Mouse (Mus musculus) bone marrow, adult 2 months (tissue): ENCODE results near the gene Ogfrl1. TPM values are rescaled to one million over a fixed set of nuclear protein-coding genes. Genes with fewer than 3 reads are reported as not detected.
"Not testable (repeated sequence)": the region's sequence is repeated elsewhere in the genome, so short reads cannot be mapped to it uniquely, and the experiment has no call there.

Source experiments
- H3K27ac ChIP-seq: fragments of 200-500 bp; 2 replicates; pipeline ENCODE4 v1.5.1; 2012; ENCODE audit warnings: low read depth, mild to moderate bottlenecking, control low read depth, inconsistent platforms, low read length; ENCODE audit not compliant: control insufficient read depth, poor library complexity, insufficient read depth
- H3K4me1 ChIP-seq: fragments of 200-500 bp; 2 replicates; pipeline ENCODE4 v1.6.1; 2011; ENCODE audit warnings: low read length; ENCODE audit not compliant: control insufficient read depth, insufficient read depth
- H3K4me3 ChIP-seq: fragments of 200-500 bp; replicated peaks from 2 replicates; pipeline ENCODE3; 2011; ENCODE audit warnings: mild to moderate bottlenecking, low read depth, low read length, control low read depth; ENCODE audit not compliant: control insufficient read depth
- CTCF ChIP-seq: fragments of 200-500 bp; IDR thresholded peaks from 2 replicates; pipeline ENCODE4 v1.5.1; 2011; ENCODE audit warnings: low read length, control low read depth; ENCODE audit not compliant: control insufficient read depth, insufficient read depth
- POLR2A ChIP-seq: fragments of 200-500 bp; IDR thresholded peaks from 2 replicates; pipeline ENCODE4 v1.6.1; 2011; ENCODE audit warnings: low read depth, mild to moderate bottlenecking, control low read depth, low read length, borderline replicate concordance; ENCODE audit not compliant: control insufficient read depth
- WGBS: fragments of 180-500 bp; shearing (Covaris S2); methylation state at CpG from one replicate; pipeline ENCODE4 v1.1.7; 2018; 5-methylcytosine and 5-hydroxymethylcytosine counted together
- polyA plus RNA-seq: library from polyadenylated mRNA; stranded (reverse); fragments of >200 nt; gene quantifications from 2 replicates; pipeline ENCODE4 v1.2.4, GENCODE M21; 2011; ENCODE audit warnings: low replicate concordance; ENCODE audit not compliant: missing spikeins, insufficient read depth, insufficient read length

Gene Ogfrl1
- polyA plus RNA-seq, 1 experiment: 37.2 TPM

DNA sequence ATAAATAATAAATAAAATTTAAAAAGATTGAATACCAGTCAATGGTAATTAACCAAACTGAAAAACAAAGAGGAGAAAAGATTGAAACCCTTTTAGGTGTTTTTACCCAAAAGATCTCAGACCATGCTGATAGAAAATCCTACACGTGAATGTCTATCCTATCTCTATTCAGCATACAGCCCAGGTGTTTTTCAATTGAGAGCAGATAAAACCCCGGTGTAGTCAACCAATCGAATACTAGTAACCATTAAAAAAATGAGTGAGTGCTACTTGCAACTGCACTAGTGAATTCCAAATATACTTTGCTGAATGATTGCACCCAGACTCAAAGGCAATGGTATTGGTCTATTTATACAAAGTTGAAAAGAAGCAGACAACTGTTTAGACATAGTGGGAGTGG lies 4.8 kb upstream of the Ogfrl1 start:
- H3K4me3 ChIP-seq: no peak overlapping the region
- no peak overlapping the region for H3K27ac ChIP-seq
- H3K4me1 ChIP-seq: peaks cover 4% of the 10 kb centered on the region
- WGBS: 67% methylated on average over 3 of the region's 3 CpGs
- TF ChIP-seq CTCF: no peak
- no peak for TF ChIP-seq POLR2A

DNA sequence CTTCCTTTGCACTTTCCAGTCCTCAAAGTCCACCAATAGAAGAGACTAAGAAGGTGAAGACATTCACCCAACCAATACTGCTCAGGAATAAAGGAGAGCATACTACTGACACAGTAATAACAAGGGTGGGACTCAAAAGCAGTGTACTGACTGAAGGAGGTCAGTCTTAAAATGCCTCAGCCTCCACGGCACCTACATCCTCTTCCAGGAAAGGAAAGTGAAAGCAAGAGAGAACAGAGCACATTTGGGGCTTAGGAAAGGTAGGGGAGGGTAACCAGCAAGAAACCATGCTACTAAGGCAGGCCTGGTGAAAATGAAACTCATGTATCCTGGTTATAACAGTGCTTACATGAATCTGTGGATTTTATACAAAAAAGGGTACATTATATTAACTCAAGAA lies 2.0 kb upstream of the Ogfrl1 start:
- Histone ChIP-seq H3K4me3 (no peak overlapping the region), H3K27ac (no peak overlapping the region), H3K4me1 (peaks cover 4% of the 10 kb centered on the region)
- no peak for TF ChIP-seq CTCF
- no peak for TF ChIP-seq POLR2A
- 0% methylated on average over 1 of the region's 1 CpGs for WGBS

DNA sequence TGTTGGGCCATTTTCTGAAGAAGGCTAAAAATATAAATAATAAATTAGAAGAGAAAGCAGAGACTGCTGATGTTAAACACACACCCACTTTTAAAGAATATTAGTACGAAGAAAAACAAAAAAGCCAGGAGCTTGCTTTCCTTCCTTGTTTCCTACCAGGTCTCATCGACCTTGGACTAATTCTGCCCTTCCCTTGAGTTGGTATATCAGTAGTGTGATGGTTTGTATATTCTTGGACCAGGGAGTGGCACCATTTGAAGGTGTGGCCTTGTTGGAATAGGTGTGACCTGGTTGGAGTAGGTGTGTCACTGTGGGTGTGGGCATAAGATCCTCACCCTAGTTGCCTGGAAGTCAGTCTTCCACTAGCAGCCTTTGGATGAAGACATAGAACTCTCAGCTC lies 3.2 kb downstream of the Ogfrl1 start:
- 82% methylated on average over 2 of the region's 2 CpGs for WGBS
- H3K4me3 ChIP-seq, H3K4me1 ChIP-seq, H3K27ac ChIP-seq: not testable (repeated sequence)

DNA sequence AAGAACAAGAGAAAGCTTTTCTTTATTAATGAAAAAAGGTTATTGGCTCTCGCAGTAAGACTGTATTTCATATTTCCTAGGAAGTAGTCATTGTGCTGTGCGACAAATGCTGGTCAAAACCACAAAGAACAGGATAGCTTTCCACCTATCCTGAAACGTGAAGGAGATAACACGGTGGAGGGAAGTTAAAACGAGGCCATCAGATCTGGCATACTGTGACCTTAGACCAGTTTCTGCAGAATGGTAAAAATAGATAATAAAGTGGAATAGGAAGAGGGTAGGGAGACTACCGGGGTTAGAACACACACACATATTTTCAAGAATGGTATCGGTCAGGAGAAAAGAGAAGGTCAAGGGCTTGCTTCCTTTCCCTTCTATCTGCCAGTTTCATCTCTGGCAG lies 5.8 kb downstream of the Ogfrl1 start:
- 50% methylated on average over 7 of the region's 7 CpGs for WGBS

DNA sequence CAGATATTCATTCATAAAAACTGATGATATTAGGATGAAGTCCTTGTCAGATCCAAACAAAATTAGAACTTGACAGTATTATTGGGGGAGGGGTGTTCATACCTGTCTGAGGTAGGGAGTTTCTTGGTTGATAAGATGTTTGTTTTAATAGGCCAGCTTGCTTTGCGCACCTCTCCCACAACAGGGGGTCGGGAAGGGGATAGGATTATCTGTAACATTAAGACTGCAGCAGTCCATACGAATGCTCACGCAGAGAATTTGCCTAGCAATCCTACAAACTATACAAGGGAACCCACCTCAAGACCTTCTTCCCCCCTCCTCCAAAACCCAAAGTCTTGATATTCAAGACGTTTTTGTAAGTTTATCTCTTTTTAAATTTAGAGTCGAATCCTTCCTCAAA lies 13.2 kb downstream of the Ogfrl1 start:
- H3K4me3 ChIP-seq: no peak overlapping the region
- H3K27ac ChIP-seq: no peak overlapping the region
- TF ChIP-seq POLR2A (no peak), CTCF (no peak)
- 80% methylated on average over 6 of the region's 6 CpGs for whole genome bisulfite sequencing
- peaks cover 3% of the 10 kb centered on the region; the same call in 1 of the 2 replicates for H3K4me1 ChIP-seq

More for the DNA sequence above, 5.8 kb downstream of the Ogfrl1 start:
- no peak overlapping the region for H3K27ac ChIP-seq
- no peak for TF ChIP-seq POLR2A
- no peak for TF ChIP-seq CTCF
- no peaks in the 10 kb centered on the region for H3K4me1 ChIP-seq
- no peak overlapping the region for H3K4me3 ChIP-seq

DNA sequence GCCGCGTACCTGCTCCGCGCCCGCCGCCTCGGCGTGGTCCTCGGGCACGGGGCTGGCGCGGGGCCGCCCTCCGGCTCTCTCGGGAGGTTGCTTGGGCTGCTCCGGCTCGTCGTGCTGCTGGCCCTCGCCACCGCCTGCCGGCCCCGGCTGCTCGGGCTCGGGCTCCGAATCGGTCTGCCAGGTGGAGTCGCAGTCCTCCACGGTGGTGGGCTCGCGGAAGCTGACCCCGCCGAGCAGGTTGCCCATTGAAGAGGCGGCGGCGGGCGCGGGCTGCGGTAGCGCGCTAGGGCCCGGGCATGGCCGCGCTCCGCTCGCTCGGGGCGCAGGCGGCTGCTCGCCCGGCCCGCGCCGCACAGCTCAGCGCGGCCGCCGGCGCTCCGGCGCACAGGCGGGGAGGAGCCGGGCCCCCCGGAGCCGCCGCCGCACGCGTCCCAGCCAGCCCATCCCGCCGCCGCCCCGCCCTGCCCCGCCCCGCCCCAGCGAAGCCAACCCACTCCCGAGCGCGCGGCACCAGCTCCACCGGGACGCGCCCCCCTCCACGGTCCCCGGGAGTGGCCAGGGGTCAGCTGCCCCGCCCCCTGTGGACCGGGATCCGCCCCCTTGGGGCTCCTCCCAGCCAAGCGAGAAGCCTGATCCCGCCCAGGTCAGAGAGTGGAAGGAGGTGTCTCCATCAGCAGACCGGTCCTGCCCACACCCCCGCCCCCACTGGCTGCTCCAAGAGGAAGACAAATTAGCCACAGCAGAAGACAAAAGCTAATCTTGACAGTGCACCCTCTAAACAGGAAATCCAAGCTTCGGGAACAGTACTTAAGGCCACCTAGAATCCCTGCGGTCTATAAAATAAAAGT lies 14.5 kb downstream of the Ogfrl1 start:
- Histone ChIP-seq H3K4me3 (peak overlapping the region; percentile 90), H3K27ac (peak overlapping the region; percentile 97), H3K4me1 (peaks cover 5% of the 10 kb centered on the region; the same call in 1 of the 2 replicates)
- under 1% methylated on average over 76 of the region's 93 CpGs for WGBS
- TF ChIP-seq POLR2A (peak; percentile 61; the same call in 1 of the 2 replicates), CTCF (no peak)

DNA sequence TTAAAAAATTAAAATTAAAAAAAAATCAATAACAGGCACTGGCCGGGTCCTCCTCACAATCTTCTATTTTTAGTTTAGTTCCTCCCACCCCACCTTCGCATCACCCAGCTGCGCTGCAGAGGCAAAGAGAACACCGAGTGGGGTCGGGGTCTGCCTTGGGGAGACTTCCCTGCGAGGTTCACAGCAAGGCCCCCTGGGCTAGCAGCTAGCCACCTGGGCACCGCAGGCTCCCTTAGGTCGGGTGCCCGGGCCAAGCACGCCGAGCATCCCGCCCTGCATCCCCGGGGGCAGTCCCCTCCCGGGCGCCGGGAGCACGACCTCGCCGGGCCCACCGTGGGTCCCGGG lies 15.1 kb downstream of the Ogfrl1 start:
- under 1% methylated on average over 21 of the region's 21 CpGs for WGBS
- Histone ChIP-seq H3K4me1 (peaks cover 5% of the 10 kb centered on the region; the same call in 1 of the 2 replicates), H3K4me3 (peak overlapping the region; percentile 90), H3K27ac (peak overlapping the region; percentile 97)
- TF ChIP-seq CTCF (no peak), POLR2A (no peak)

DNA sequence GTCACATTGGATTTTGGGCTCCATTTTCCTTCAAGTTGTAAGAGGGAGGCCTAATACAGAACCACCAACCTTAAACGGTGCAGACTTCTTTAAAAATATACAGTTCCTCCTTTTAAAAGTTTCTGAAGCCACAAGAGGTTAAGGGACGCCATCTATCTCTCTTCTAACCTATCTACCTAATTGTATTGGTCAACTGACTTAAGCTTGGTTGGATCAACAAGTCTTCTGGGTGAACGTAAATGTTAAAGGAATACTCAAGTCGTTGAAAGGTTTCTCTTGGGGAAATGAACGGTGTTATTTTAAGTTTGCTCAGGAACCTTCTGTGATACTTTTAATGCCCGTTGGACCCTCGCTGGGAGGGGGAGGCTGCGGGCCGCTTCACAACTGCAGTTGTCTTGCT lies 15.5 kb downstream of the Ogfrl1 start:
- H3K4me3 ChIP-seq: peak overlapping the region; percentile 90
- H3K4me1 ChIP-seq: peaks cover 5% of the 10 kb centered on the region; the same call in 1 of the 2 replicates
- TF ChIP-seq POLR2A (no peak), CTCF (no peak)
- WGBS: 2% methylated on average over 9 of the region's 9 CpGs
- peak overlapping the region; percentile 97; the same call in 1 of the 2 replicates for H3K27ac ChIP-seq
